Mouse (Mus musculus): ENCODE data around the gene Ackr2.

Ackr2 gene

GRCm38 (mm10) chr9:121891301-121891700 is 6.9 kb upstream of the Ackr2 start:
- peak in 1 of 2 experiments; percentile 9 for DNase-seq (ENCODE audit: low spot score in 2 of 2)

DNA sequence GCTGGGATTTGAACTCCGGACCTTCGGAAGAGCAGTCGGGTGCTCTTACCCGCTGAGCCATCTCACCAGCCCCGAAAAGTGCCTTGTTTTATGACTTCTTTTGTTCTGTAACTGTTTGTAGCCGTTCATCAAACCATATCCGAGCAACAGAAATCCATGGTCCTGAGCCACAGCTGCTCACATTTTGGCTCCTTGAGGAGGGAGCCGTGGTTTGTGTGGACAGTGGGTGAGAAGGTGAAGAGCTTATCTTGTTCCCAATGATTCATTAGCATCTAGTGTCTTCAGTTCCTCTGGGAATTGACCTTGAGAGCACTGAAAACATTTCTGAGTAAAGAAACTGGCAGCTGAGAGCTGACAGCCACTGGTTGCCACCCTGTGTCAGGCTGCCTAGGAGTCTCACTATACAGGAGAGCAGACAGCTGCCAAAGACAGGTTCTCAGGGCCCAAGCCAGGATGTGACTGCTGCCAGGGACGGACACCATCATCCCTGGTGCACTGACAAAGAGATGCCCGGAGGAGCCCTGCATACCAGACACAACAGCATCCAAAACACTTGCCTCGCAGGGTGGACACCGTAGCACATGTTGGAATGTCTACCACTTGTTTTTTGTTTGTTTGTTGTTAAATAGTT is 6.0 kb upstream of the Ackr2 start:
- peak in 1 of 2 experiments; percentile 8 for DNase-seq (ENCODE audit: low spot score in 2 of 2)

DNA sequence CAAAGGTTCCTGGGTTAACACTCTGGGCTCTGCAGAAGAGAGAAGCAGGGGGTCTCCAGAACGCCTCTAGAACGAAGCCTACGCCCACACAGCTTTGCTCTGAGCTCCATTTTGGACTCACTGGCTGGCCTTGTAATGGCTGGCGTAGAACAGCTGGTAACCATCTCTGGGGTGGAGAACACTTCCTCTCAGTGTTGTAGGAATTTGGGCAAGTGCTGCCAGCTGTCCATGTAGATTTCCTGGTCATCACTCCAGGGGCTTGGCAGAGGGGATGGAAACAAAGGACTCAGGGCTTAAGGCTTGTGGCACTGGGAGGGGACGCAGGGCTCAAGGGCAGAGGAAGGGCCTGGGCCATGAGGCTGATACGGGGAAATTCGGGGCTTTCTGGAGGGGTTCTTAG is 3.7 kb upstream of the Ackr2 start:
- peak in 1 of 2 experiments; percentile 10 for DNase-seq (ENCODE audit: low spot score in 2 of 2)

DNA sequence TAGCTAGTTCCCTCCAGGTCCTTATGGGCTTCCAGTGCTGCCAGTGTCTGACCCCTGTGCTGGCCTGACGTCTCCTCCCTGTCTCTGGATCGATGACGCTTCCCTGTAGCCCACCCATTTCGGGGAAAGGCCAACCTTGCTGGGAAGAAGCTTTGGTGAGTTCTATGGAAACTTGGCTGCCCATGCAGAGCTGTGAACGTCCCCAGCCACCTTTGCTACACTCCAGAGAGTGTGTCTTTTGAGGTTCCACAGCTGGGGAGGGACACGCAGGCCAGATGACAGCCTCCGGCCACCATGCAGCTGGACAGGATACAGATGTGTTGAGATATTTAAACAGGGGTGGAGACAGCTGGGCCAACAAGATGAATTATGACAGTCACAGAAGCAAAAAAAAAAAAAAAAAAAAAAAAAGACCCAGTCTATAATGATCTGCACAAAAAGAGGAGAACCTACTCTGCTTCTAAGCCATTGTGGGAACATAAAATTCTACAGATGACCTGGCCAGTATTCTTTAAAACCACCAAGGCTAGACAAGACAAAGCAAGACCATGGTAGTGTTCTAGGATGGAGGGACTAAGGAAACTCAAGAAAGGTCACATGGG is 2.7 kb upstream of the Ackr2 start:
- peak in 1 of 2 experiments; percentile 10 for DNase-seq (ENCODE audit: low spot score in 2 of 2)

DNA sequence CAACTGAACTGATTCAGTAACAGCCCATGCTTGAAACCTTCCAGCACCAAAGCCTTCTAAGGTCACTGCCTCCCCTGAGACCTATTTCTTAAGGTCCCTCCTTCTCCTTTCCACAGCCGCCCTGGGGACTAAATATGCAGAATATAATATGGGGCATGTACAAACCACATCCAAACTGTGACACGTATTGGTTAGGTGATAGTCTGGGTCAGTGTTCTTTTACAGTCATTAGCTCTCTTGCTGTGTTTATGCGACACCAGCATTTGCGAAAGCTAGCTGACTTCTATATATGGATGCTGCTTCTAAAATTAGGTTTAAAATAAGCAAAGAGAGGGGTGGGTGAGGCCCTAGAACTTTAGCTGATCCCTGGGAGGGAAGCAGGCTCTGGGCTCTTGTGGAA is 1.3 kb upstream of the Ackr2 start:
- peak in 1 of 2 experiments; percentile 12 for DNase-seq (ENCODE audit: low spot score in 2 of 2)

DNA sequence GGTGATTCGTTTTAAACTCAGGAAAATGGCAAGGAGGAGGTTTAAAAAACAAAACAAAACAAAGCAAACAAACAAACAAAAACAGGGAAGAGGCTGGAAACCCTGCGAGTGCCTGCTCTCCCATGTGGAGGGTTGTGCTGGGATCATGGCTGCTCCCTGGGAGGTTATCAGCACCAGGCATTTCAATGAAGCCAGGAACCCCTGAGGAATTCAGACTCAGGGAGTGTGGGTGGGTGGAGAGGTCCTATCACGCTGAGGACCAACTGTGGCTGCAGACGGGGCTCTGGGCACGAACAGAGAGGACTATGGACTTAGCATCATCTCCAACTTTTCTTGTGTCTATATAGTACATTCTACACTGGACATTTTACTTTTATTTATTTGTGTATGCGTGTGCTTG is 1.2 kb downstream of the Ackr2 start:
- DNase-seq (ENCODE audit: low spot score in 2 of 2) = peak in 1 of 2 experiments; percentile 7

DNA sequence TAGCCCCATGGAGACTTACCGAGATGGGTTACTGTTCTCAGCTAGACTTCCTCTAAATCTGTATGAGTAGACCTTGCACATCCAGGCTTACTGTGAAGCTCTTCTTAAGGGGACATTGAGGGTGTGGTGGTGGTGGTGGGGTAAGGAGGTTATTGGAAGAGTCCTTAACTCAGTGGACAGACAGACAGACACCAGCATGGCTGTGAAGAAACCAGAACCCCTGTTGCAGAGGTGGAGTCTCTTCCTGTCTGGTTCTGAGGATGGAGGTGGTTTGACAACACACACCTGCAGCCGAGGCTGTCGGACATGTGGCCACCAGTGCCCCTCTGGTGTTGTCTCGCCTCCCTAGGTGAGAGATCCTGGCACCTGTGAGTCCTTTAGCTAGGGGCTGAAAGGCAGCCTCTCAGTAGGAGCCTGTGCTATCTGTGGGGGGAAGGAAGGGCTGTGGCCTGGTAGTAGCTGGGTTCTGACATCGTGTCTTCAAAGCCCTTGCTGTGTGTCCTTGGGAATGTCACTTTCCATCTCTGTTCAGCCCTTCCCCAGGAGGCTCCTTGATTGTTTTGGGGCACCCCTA is 2.2 kb downstream of the Ackr2 start:
- DNase-seq (ENCODE audit: low spot score in 2 of 2) = peak in 1 of 2 experiments; percentile 16

DNA sequence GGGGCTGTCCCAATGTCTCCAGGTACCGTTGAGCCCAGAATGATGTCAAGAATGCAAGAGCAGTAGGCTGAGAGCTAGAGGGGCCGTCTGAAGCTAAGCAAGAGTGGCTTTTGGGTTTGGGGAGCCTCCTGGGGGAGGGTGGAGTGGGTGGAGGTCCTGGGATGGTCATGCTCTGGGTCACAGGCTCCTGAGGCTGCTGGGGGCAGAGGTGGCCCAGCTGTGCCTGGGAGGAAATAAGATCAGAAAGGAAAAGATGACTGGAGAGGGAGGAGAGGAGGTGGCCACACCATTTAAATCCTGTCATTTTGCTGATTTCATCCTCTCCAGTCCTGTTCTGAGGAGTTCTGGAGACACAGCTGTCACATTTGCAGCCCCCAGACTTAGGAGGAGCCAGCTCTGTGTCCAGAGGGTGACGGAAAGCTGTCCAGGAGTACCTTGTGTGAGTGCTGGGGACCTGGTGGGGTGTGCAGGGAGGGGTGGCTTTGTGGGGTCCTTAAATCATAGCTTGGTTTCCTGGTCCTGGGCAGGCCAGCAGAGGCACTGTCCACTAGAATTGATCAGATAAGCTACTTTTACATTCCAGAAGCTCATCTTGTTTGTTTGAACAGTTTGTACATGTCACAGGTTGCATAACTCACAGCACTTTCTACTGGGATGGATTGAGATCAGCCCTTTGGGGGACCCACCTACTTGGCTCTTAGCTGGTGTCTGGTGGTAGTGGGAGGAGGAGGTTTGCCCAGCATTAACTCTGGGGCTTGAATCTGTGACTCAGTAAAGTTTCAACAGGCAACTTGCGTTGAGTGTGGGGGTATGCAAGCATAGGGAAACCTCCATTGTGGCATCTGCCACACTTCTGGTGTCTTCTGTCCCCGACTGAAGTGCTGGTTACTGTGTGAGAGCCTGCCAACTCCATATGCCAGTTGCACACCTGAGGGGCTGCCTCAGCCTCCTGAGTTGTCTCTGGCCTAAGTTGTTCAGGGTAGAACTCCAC is 3.9 kb downstream of the Ackr2 start:
- DNase-seq (ENCODE audit: low spot score in 2 of 2) = peak in 1 of 2 experiments; percentile 13

- peak in 1 of 2 experiments; percentile 25 for DNase-seq (ENCODE audit: low spot score in 2 of 2)
Observed at GRCm38 (mm10) chr9:121903476-121904305, 5.5 kb downstream of the Ackr2 start.

DNA sequence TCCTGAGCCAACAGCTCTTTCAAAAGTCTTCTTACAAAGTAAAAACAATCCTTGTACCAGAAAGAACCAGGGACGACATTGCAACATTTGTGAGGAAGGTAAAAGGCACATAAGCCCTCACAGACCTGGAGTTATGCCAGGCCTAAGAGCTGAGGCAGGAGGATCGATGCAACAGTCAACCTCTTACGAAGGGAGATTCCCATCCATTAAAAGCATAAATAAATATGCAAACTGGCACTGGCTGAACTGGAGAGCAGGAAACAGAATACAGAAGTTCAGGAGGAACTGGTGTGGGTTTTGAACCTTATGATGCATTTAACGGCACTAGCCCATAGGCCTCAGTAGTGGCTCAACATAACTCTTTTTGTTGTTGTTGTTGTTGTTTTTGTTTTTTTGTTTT is 6.2 kb downstream of the Ackr2 start:
- DNase-seq (ENCODE audit: low spot score in 2 of 2) = peak in 1 of 2 experiments; percentile 8

DNA sequence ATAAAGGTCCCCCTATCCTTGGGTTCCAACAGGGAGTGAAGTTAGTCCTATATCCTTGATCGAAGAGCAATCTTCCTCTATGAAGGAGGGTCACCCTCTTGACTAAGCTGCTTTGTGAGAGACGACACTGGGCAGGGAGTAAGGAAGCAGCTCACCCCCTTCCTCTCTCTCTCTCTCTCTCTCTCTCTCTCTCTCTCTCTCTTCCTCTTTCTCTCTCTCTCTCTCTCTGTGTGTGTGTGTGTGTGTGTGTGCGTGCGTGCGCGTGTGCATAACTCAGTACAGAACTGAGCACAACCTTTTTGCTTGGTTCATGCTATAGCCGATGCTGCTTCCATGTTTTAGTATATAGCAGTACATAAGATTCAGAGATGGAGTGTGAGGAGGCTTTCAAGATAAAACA is 6.8 kb downstream of the Ackr2 start:
- DNase-seq (ENCODE audit: low spot score in 2 of 2) = peak in 1 of 2 experiments; percentile 15

- peak in 1 of 2 experiments; percentile 11 for DNase-seq (ENCODE audit: low spot score in 2 of 2)
Observed at GRCm38 (mm10) chr9:121905556-121906185, 7.5 kb downstream of the Ackr2 start.

- peak in 1 of 2 experiments; percentile 10 for DNase-seq (ENCODE audit: low spot score in 2 of 2)
Observed at GRCm38 (mm10) chr9:121906456-121906855, 8.3 kb downstream of the Ackr2 start.

- peak in 1 of 2 experiments; percentile 11 for DNase-seq (ENCODE audit: low spot score in 2 of 2)
Observed at GRCm38 (mm10) chr9:121907356-121908070, 9.4 kb downstream of the Ackr2 start.

GRCm38 (mm10) chr9:121908321-121908720 is 10.2 kb downstream of the Ackr2 start:
- peak in 1 of 2 experiments; percentile 12 for DNase-seq (ENCODE audit: low spot score in 2 of 2)

GRCm38 (mm10) chr9:121909635-121910034 is 11.5 kb downstream of the Ackr2 start:
- peak in 1 of 2 experiments; percentile 46 for DNase-seq (ENCODE audit: low spot score in 2 of 2)

- DNase-seq (ENCODE audit: low spot score in 2 of 2) = no peak
Observed at GRCm38 (mm10) chr9:121911196-121911595, 13.0 kb downstream of the Ackr2 start.

DNA sequence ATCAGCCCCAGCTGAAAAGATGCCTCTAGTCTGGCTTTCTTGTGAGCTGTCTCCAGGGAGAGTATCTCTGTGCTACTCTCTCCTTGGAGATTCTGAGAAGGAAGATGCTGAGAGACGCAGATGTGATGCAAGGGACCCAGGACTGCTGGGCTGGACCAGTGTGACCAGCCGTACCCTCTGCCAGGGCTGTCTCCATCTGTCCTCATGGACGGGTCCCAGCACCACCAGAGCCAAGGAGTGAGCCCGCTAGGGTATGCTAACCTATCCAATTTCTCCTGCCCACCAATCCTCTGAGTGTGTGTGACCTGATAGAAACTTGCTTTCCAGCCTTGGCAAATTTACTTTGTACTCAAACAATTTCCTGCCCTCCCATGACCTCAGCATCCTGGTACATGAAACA is 14.6 kb downstream of the Ackr2 start:
- no peak for DNase-seq (ENCODE audit: low spot score in 2 of 2)

DNA sequence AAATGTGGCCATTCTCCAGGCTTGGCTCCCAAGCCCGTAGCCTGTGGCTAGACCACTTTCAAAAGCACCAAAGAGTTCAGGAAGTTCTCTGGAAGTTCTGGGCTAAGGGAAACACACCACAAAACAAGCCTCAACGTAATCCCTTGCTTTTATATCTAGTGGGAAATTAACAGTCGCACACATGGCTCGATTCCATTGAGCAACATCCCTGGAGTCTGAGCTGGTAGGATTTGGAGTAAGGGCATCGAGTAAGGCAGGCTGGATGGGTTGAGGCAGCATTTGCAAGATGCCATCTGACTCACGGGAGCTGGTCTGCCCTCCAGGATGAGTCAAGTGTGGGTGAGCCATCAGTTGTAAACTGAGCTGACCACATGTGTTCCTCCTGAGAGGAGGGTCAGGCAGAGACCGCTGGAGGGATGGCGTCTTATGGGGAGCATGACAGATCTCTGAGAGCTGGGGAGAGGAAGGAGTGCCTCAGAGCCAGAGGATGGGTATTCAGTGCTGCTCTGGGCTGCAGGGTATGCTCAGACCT is 16.1 kb downstream of the Ackr2 start:
- DNase-seq (ENCODE audit: low spot score in 2 of 2) = no peak

Measured in spleen, postnatal 10 days (tissue).